Mouse (Mus musculus) neural tube, embryonic 15.5 days (tissue): ENCODE data around the gene Gm21972. TPM values are rescaled to one million over a fixed set of nuclear protein-coding genes. Genes with fewer than 3 reads are reported as not detected.

Experiments used
- ATAC-seq: fragments of 200-750 bp; cut with Nextera tagmentation; 2 replicates; pipeline ENCODE4 v1.8.0; 2017; ENCODE audit warnings: mild to moderate bottlenecking, moderate TSS enrichment, moderate library complexity; ENCODE audit not compliant: low FRiP score
- H3K27ac ChIP-seq: fragments of 300-500 bp; sonication (generic); replicated peaks from 2 replicates; pipeline ENCODE4 v1.5.1; 2015; ENCODE audit warnings: mild to moderate bottlenecking, inconsistent platforms
- H3K27me3 ChIP-seq: fragments of 300-500 bp; sonication (generic); replicated peaks from 2 replicates; pipeline ENCODE4 v1.6.1; 2015; ENCODE audit warnings: inconsistent platforms
- H3K36me3 ChIP-seq: fragments of 300-500 bp; sonication (generic); 2 replicates; pipeline ENCODE4 v1.6.1; 2015; ENCODE audit warnings: inconsistent platforms
- H3K4me1 ChIP-seq: fragments of 300-500 bp; sonication (generic); 2 replicates; pipeline ENCODE4 v1.6.1; 2015; ENCODE audit warnings: inconsistent platforms
- H3K4me2 ChIP-seq: fragments of 300-500 bp; sonication (generic); 2 replicates; pipeline ENCODE4 v1.6.1; 2015; ENCODE audit warnings: inconsistent platforms, mild to moderate bottlenecking, moderate library complexity
- H3K4me3 ChIP-seq: fragments of 300-500 bp; sonication (generic); replicated peaks from 2 replicates; pipeline ENCODE4 v1.5.1; 2015; ENCODE audit warnings: mild to moderate bottlenecking, inconsistent platforms
- H3K9ac ChIP-seq: fragments of 300-500 bp; sonication (generic); replicated peaks from 2 replicates; pipeline ENCODE4 v1.6.1; 2015; ENCODE audit warnings: mild to moderate bottlenecking, inconsistent platforms
- H3K9me3 ChIP-seq: fragments of 300-500 bp; sonication (generic); replicated peaks from 2 replicates; pipeline ENCODE4 v1.6.1; 2016; ENCODE audit warnings: inconsistent platforms
- WGBS: fragments of 180-500 bp; shearing (Covaris S2); methylation state at CpG from one replicate; pipeline ENCODE4 v1.1.7; 2015; ENCODE audit warnings: mixed read lengths; 5-methylcytosine and 5-hydroxymethylcytosine counted together
- polyA plus RNA-seq: library from polyadenylated mRNA; unstranded; fragments of >200 nt; fragmentation: Nextera tagmentation; extraction: Ambion mirVana; gene quantifications from 2 replicates; pipeline ENCODE4 v1.2.1, GENCODE M21; 2015

The Gm21972 gene
- polyA plus RNA-seq, 1 experiment from 2014 or later, result 1.2 TPM

GRCm38 (mm10) chr1:86174602-86175001 is 41.2 kb downstream of the Gm21972 start:
- H3K36me3 ChIP-seq, result peaks cover 58% of the 10 kb centered on the region
- H3K27ac ChIP-seq, result no peak overlapping the region
- ATAC-seq, result no peak
- H3K9ac ChIP-seq, result no peak overlapping the region
- no peaks in the 10 kb centered on the region for H3K4me1 ChIP-seq
- H3K4me3 ChIP-seq, result no peak overlapping the region
- no peaks in the 10 kb centered on the region for H3K27me3 ChIP-seq
- H3K4me2 ChIP-seq, result no peak overlapping the region
- WGBS, result 96% methylated on average over 5 of the region's 5 CpGs
- H3K9me3 ChIP-seq, result no peaks in the 10 kb centered on the region

GRCm38 (mm10) chr1:86176066-86176465 is 42.6 kb downstream of the Gm21972 start:
- no peak overlapping the region for H3K27ac ChIP-seq
- H3K4me3 ChIP-seq, result no peak overlapping the region
- no peaks in the 10 kb centered on the region for H3K9me3 ChIP-seq
- no peaks in the 10 kb centered on the region for H3K27me3 ChIP-seq
- no peak overlapping the region for H3K9ac ChIP-seq
- no peak overlapping the region for H3K4me2 ChIP-seq
- WGBS, result 29% methylated on average over 2 of the region's 2 CpGs
- peaks cover 54% of the 10 kb centered on the region for H3K36me3 ChIP-seq
- H3K4me1 ChIP-seq, result no peaks in the 10 kb centered on the region
- ATAC-seq, result no peak

GRCm38 (mm10) chr1:86178462-86179253 is 45.2 kb downstream of the Gm21972 start:
- WGBS, result 50% methylated on average over 7 of the region's 7 CpGs
- Histone ChIP-seq H3K4me3 (no peak overlapping the region), H3K4me2 (no peak overlapping the region), H3K27me3 (no peaks in the 10 kb centered on the region), H3K4me1 (no peaks in the 10 kb centered on the region), H3K27ac (no peak overlapping the region), H3K9ac (no peak overlapping the region), H3K36me3 (peaks cover 35% of the 10 kb centered on the region), H3K9me3 (no peaks in the 10 kb centered on the region)
- peak; percentile 75 for ATAC-seq

GRCm38 (mm10) chr1:86182004-86182709 is 48.7 kb downstream of the Gm21972 start:
- no peaks in the 10 kb centered on the region for H3K27me3 ChIP-seq
- no peak for ATAC-seq
- H3K36me3 ChIP-seq, result peaks cover 21% of the 10 kb centered on the region
- H3K9me3 ChIP-seq, result no peaks in the 10 kb centered on the region
- H3K27ac ChIP-seq, result no peak overlapping the region
- WGBS, result 86% methylated on average over 5 of the region's 5 CpGs
- no peak overlapping the region for H3K4me3 ChIP-seq
- no peaks in the 10 kb centered on the region for H3K4me1 ChIP-seq
- no peak overlapping the region for H3K4me2 ChIP-seq
- H3K9ac ChIP-seq, result no peak overlapping the region

- no peak overlapping the region for H3K27ac ChIP-seq
- no peaks in the 10 kb centered on the region for H3K4me1 ChIP-seq
- no peaks in the 10 kb centered on the region for H3K9me3 ChIP-seq
- H3K9ac ChIP-seq, result no peak overlapping the region
- WGBS, result 86% methylated on average over 4 of the region's 4 CpGs
- no peaks in the 10 kb centered on the region for H3K27me3 ChIP-seq
- ATAC-seq, result no peak
- H3K4me3 ChIP-seq, result no peak overlapping the region
- no peak overlapping the region for H3K4me2 ChIP-seq
- H3K36me3 ChIP-seq, result peaks cover 26% of the 10 kb centered on the region
Observed at GRCm38 (mm10) chr1:86183577-86184263, 50.3 kb downstream of the Gm21972 start.

- no peak for ATAC-seq
- no peaks in the 10 kb centered on the region for H3K4me1 ChIP-seq
- no peak overlapping the region for H3K4me2 ChIP-seq
- no peak overlapping the region for H3K27ac ChIP-seq
- H3K4me3 ChIP-seq, result no peak overlapping the region
- H3K9me3 ChIP-seq, result no peaks in the 10 kb centered on the region
- 87% methylated on average over 7 of the region's 7 CpGs for WGBS
- no peaks in the 10 kb centered on the region for H3K27me3 ChIP-seq
- peaks cover 44% of the 10 kb centered on the region for H3K36me3 ChIP-seq
- no peak overlapping the region for H3K9ac ChIP-seq
Observed at GRCm38 (mm10) chr1:86186762-86187161, 53.3 kb downstream of the Gm21972 start.

GRCm38 (mm10) chr1:86187856-86188255 is 54.4 kb downstream of the Gm21972 start:
- WGBS, result 79% methylated on average over 2 of the region's 2 CpGs

GRCm38 (mm10) chr1:86188271-86188670 is 54.8 kb downstream of the Gm21972 start:
- Histone ChIP-seq H3K4me1 (no peaks in the 10 kb centered on the region), H3K9ac (no peak overlapping the region), H3K4me2 (no peak overlapping the region), H3K9me3 (no peaks in the 10 kb centered on the region), H3K36me3 (peaks cover 52% of the 10 kb centered on the region), H3K4me3 (no peak overlapping the region), H3K27ac (no peak overlapping the region), H3K27me3 (no peaks in the 10 kb centered on the region)
- 91% methylated on average over 2 of the region's 2 CpGs for WGBS
- no peak for ATAC-seq

More at GRCm38 (mm10) chr1:86187856-86188255, 54.4 kb downstream of the Gm21972 start:
- ATAC-seq, result no peak
- H3K4me3 ChIP-seq, result no peak overlapping the region
- H3K9ac ChIP-seq, result no peak overlapping the region
- H3K27me3 ChIP-seq, result no peaks in the 10 kb centered on the region
- peaks cover 49% of the 10 kb centered on the region for H3K36me3 ChIP-seq
- H3K4me1 ChIP-seq, result no peaks in the 10 kb centered on the region
- no peak overlapping the region for H3K4me2 ChIP-seq
- no peak overlapping the region for H3K27ac ChIP-seq
- no peaks in the 10 kb centered on the region for H3K9me3 ChIP-seq

- no peaks in the 10 kb centered on the region for H3K9me3 ChIP-seq
- no peaks in the 10 kb centered on the region for H3K27me3 ChIP-seq
- no peak for ATAC-seq
- WGBS, result 83% methylated on average over 6 of the region's 6 CpGs
- no peak overlapping the region for H3K27ac ChIP-seq
- no peak overlapping the region for H3K4me2 ChIP-seq
- no peak overlapping the region for H3K4me3 ChIP-seq
- no peaks in the 10 kb centered on the region for H3K4me1 ChIP-seq
- peaks cover 60% of the 10 kb centered on the region for H3K36me3 ChIP-seq
- no peak overlapping the region for H3K9ac ChIP-seq
Observed at GRCm38 (mm10) chr1:86189034-86189702, 55.7 kb downstream of the Gm21972 start.

- ATAC-seq, result no peak
- no peak overlapping the region for H3K9ac ChIP-seq
- H3K36me3 ChIP-seq, result peaks cover 67% of the 10 kb centered on the region
- 92% methylated on average over 6 of the region's 6 CpGs for WGBS
- H3K27ac ChIP-seq, result no peak overlapping the region
- H3K27me3 ChIP-seq, result no peaks in the 10 kb centered on the region
- no peak overlapping the region for H3K4me2 ChIP-seq
- no peaks in the 10 kb centered on the region for H3K4me1 ChIP-seq
- H3K4me3 ChIP-seq, result no peak overlapping the region
- no peaks in the 10 kb centered on the region for H3K9me3 ChIP-seq
Observed at GRCm38 (mm10) chr1:86190843-86191242, 57.4 kb downstream of the Gm21972 start.

GRCm38 (mm10) chr1:86194044-86194443 is 60.6 kb downstream of the Gm21972 start:
- WGBS, result 69% methylated on average over 7 of the region's 7 CpGs
- H3K4me2 ChIP-seq, result no peak overlapping the region
- H3K9me3 ChIP-seq, result no peaks in the 10 kb centered on the region
- no peaks in the 10 kb centered on the region for H3K27me3 ChIP-seq
- no peaks in the 10 kb centered on the region for H3K4me1 ChIP-seq
- no peak overlapping the region for H3K4me3 ChIP-seq
- no peak for ATAC-seq
- no peak overlapping the region for H3K27ac ChIP-seq
- H3K36me3 ChIP-seq, result peaks cover 78% of the 10 kb centered on the region
- H3K9ac ChIP-seq, result no peak overlapping the region
